ENCODE assay signal across 19 mouse cellular contexts in the genomic region with DNA sequence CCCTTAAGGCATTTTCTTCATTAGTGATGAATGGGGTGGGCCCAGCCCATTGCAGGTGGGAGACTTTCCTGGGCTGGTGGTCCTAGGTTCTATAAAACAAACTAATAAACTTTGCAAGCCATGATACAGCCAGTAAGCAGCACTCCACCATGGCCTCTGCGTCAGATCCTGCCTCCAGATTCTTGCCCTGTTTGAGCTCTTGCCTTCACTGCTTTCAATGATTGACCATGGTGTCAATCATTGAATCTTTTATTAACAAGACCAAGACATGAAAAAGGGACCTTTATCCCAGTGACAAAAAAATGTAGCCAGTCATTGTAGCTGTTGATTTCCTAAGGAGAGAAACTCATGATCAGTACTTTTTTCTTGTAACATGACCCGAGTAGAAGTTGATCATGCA. TPM values are rescaled to one million over a fixed set of nuclear protein-coding genes. Genes with fewer than 3 reads are reported as not detected.
A peak's percentile ranks its signal among the peaks of the same experiment; 100 is the strongest.
DNase-seq lines count a peak whose midpoint lies in the region; ATAC-seq lines count a peak whose summit lies in the region.
"Had no signal": no experiment of that assay in that cellular context is flagged by ENCODE, and none has a peak within 500 bp of the region (broad histone marks: within the 10 kb centered on the region; RNA-seq: fewer than 3 reads in every experiment).

No protein-coding gene starts in this region.

- no peak overlapping the region for H3K4me3 ChIP-seq in kidney, embryonic 14.5 days (ENCODE audit: low read length)
- H3K4me3 ChIP-seq in kidney, embryonic 16.5 days (ENCODE audit: low read length): no peak overlapping the region
- H3K4me3 ChIP-seq in liver, embryonic 16.5 days (ENCODE audit: low read depth, low read length): peak overlapping the region; percentile 79

- 83% methylated on average over 2 of the region's 2 CpGs for whole genome bisulfite sequencing in kidney, embryonic 14.5 days
- WGBS in kidney, embryonic 16.5 days: 68% methylated on average over 2 of the region's 2 CpGs
- WGBS in liver, embryonic 16.5 days (ENCODE audit: insufficient replicate concordance): 77% methylated on average over 2 of the region's 2 CpGs

- H3K9ac ChIP-seq in kidney, embryonic 14.5 days (ENCODE audit: low read depth, low read length): no peak overlapping the region
- H3K9ac ChIP-seq in kidney, embryonic 16.5 days (replicated peaks; ENCODE audit: low read length): no peak overlapping the region
- peak overlapping the region; percentile 7; the same call in 1 of the 2 replicates for H3K9ac ChIP-seq in liver, embryonic 16.5 days (ENCODE audit: low read depth, low read length)

- H3K4me2 ChIP-seq in kidney, embryonic 14.5 days (replicated peaks; ENCODE audit: low read depth, low read length): no peak overlapping the region
- no peak overlapping the region for H3K4me2 ChIP-seq in kidney, embryonic 16.5 days (replicated peaks; ENCODE audit: low read depth, low read length)
- peak overlapping the region; percentile 78; the same call in 1 of the 2 replicates for H3K4me2 ChIP-seq in liver, embryonic 16.5 days (ENCODE audit: low read depth, low read length)

- H3K36me3 ChIP-seq in kidney, embryonic 14.5 days (ENCODE audit: control insufficient read depth, insufficient read depth, low read length): no peaks in the 10 kb centered on the region
- no peaks in the 10 kb centered on the region for H3K36me3 ChIP-seq in kidney, embryonic 16.5 days (ENCODE audit: insufficient read depth, low read length)
- no peaks in the 10 kb centered on the region for H3K36me3 ChIP-seq in liver, embryonic 16.5 days (ENCODE audit: control insufficient read depth, insufficient read depth)
- H3K36me3 ChIP-seq: embryonic facial prominence, embryonic 13.5 days; limb, embryonic 15.5 days; midbrain, embryonic 10.5 days had no signal

- no peaks in the 10 kb centered on the region for H3K9me3 ChIP-seq in kidney, embryonic 14.5 days (ENCODE audit: control insufficient read depth, low read length)
- no peaks in the 10 kb centered on the region for H3K9me3 ChIP-seq in kidney, embryonic 16.5 days (ENCODE audit: low read length)
- no peaks in the 10 kb centered on the region for H3K9me3 ChIP-seq in liver, embryonic 16.5 days (replicated peaks; ENCODE audit: control insufficient read depth, low read length)
- H3K9me3 ChIP-seq: embryonic facial prominence, embryonic 13.5 days; limb, embryonic 15.5 days; midbrain, embryonic 10.5 days had no signal

- DNase-seq in kidney, adult 18-20 months: peak; percentile 28
- peak; percentile 32 to 68 for DNase-seq in kidney, postnatal 25 days
- no peak for DNase-seq in urinary bladder, adult 2 months (ENCODE audit: low spot score)
- no peak for DNase-seq in adrenal gland, adult 18-20 months (ENCODE audit: low spot score in 2 of 2)
- DNase-seq: adrenal gland, postnatal 10 days; cerebellum, adult 2 months; cerebellum, postnatal 25 days; embryo, embryonic 11 days; gastrocnemius, postnatal 10 days; heart, adult 11 months; left cerebral cortex, postnatal 4 days; right cerebral cortex, adult 18-20 months; thymus, adult 18-20 months had no signal

- H3K27ac ChIP-seq in kidney, embryonic 14.5 days (ENCODE audit: low read depth, low read length): no peak overlapping the region
- H3K27ac ChIP-seq in kidney, embryonic 16.5 days (ENCODE audit: low read length): peak overlapping the region; percentile 69
- H3K27ac ChIP-seq in liver, embryonic 16.5 days (ENCODE audit: low read length): no peak overlapping the region

- ATAC-seq in kidney, embryonic 14.5 days (ENCODE audit: low FRiP score, low TSS enrichment): no peak
- 0 out of 2 replicates have a peak, but pooled peaks have one; percentile 24 for ATAC-seq in kidney, embryonic 16.5 days (ENCODE audit: low FRiP score, low TSS enrichment)
- ATAC-seq in liver, embryonic 16.5 days (ENCODE audit: low read depth): no peak

- no peaks in the 10 kb centered on the region for H3K27me3 ChIP-seq in kidney, embryonic 14.5 days (ENCODE audit: control insufficient read depth, insufficient read depth, low read length)
- H3K27me3 ChIP-seq in kidney, embryonic 16.5 days (ENCODE audit: insufficient read depth, low read length): no peaks in the 10 kb centered on the region
- no peaks in the 10 kb centered on the region for H3K27me3 ChIP-seq in liver, embryonic 16.5 days (ENCODE audit: control insufficient read depth, insufficient read depth, low read depth, low read length)
- H3K27me3 ChIP-seq: embryonic facial prominence, embryonic 13.5 days; limb, embryonic 15.5 days had no signal

- no peaks in the 10 kb centered on the region for H3K4me1 ChIP-seq in kidney, embryonic 14.5 days (ENCODE audit: control insufficient read depth, insufficient read depth, low read length)
- peaks cover 20% of the 10 kb centered on the region for H3K4me1 ChIP-seq in kidney, embryonic 16.5 days (ENCODE audit: insufficient read depth, low read length)
- H3K4me1 ChIP-seq in liver, embryonic 16.5 days (ENCODE audit: control insufficient read depth, low read depth, low read length): peaks cover 27% of the 10 kb centered on the region
- H3K4me1 ChIP-seq: limb, embryonic 15.5 days had no signal

RNA-seq across cellular contexts. Expression of gene Abcg2, which starts 55.1 kb away (rescaled TPM):
- polyA plus RNA-seq in kidney, embryonic 14.5 days (2014; fragmentation: Nextera tagmentation; extraction: Ambion mirVana): 66.8 and 76.6 TPM in 2 replicates
- polyA plus RNA-seq in kidney, embryonic 16.5 days (2015; fragmentation: Nextera tagmentation; extraction: Ambion mirVana): 117 and 124 TPM in 2 replicates
- 184 and 192 TPM in 2 replicates for polyA plus RNA-seq in liver, embryonic 16.5 days (2015; fragmentation: Nextera tagmentation; extraction: Ambion mirVana)
- 32.0 and 34.1 TPM in 2 replicates for polyA plus RNA-seq in urinary bladder, adult 2 months (2012; rRNA removed)
- 10 to 100 TPM; 23.4 to 26.1 TPM for total RNA-seq in adrenal gland, adult 18-20 months (2021)

Comparison
In these comparisons a context has a peak if more than half of its experiments do, and no peak if none do; other contexts are left out.
1. DNase-seq: peak in kidney, adult 18-20 months (single experiment) and kidney, postnatal 25 days (2 of 2); none in urinary bladder, adult 2 months (single experiment) and adrenal gland, adult 18-20 months (0 of 2).